Mouse (Mus musculus) kidney, adult 11 months (tissue): Measurements from ENCODE around the gene Abcc4.
"Not testable (repeated sequence)": the region's sequence is repeated elsewhere in the genome, so short reads cannot be mapped to it uniquely, and the experiment has no call there.

ENCODE experiments used
- DNase-seq: peaks from one replicate; pipeline ENCODE4 v3.0.0; 2022

Abcc4 gene

GRCm38 (mm10) chr14:118676308-118676994 lies 29.6 kb downstream of the Abcc4 start:
- peak; percentile 43 for DNase-seq

- DNase-seq: peak; percentile 65
Measured at GRCm38 (mm10) chr14:118674705-118675139, 31.3 kb downstream of the Abcc4 start.

- no peak for DNase-seq
Measured at GRCm38 (mm10) chr14:118674224-118674623, 31.8 kb downstream of the Abcc4 start.

- no peak for DNase-seq
Measured at GRCm38 (mm10) chr14:118673501-118673900, 32.5 kb downstream of the Abcc4 start.

GRCm38 (mm10) chr14:118672931-118673330 lies 33.1 kb downstream of the Abcc4 start:
- DNase-seq: not testable (repeated sequence)

GRCm38 (mm10) chr14:118667499-118667898 lies 38.5 kb downstream of the Abcc4 start:
- DNase-seq: peak; percentile 77

- no peak for DNase-seq
Measured at GRCm38 (mm10) chr14:118664661-118665060, 41.4 kb downstream of the Abcc4 start.

- no peak for DNase-seq
Measured at GRCm38 (mm10) chr14:118662625-118663276, 43.3 kb downstream of the Abcc4 start.

- no peak for DNase-seq
Measured at GRCm38 (mm10) chr14:118662124-118662523, 43.9 kb downstream of the Abcc4 start.

- no peak for DNase-seq
Measured at GRCm38 (mm10) chr14:118659230-118659629, 46.8 kb downstream of the Abcc4 start.

GRCm38 (mm10) chr14:118658328-118658692 lies 47.7 kb downstream of the Abcc4 start:
- DNase-seq: no peak

- no peak for DNase-seq
Measured at GRCm38 (mm10) chr14:118657673-118658327, 48.2 kb downstream of the Abcc4 start.

GRCm38 (mm10) chr14:118657206-118657605 lies 48.8 kb downstream of the Abcc4 start:
- no peak for DNase-seq

GRCm38 (mm10) chr14:118656036-118656435 lies 50.0 kb downstream of the Abcc4 start:
- DNase-seq: no peak

GRCm38 (mm10) chr14:118654903-118655302 lies 51.1 kb downstream of the Abcc4 start:
- DNase-seq: no peak

- DNase-seq: no peak
Measured at GRCm38 (mm10) chr14:118651704-118652439, 54.1 kb downstream of the Abcc4 start.

GRCm38 (mm10) chr14:118649895-118650256 lies 56.1 kb downstream of the Abcc4 start:
- DNase-seq: no peak

GRCm38 (mm10) chr14:118649199-118649894 lies 56.7 kb downstream of the Abcc4 start:
- no peak for DNase-seq

GRCm38 (mm10) chr14:118642940-118643591 lies 63.0 kb downstream of the Abcc4 start:
- not testable (repeated sequence) for DNase-seq

- no peak for DNase-seq
Measured at GRCm38 (mm10) chr14:118642140-118642539, 63.9 kb downstream of the Abcc4 start.

- DNase-seq: no peak
Measured at GRCm38 (mm10) chr14:118638447-118639275, 67.4 kb downstream of the Abcc4 start.
